Mouse (Mus musculus): ENCODE data around the gene Med15.

Gene Med15

GRCm38 (mm10) chr16:17732431-17732830, 260 bp downstream of the Med15 start:
- DNase-seq (ENCODE audit: low read depth, low spot score), result no peak

GRCm38 (mm10) chr16:17732021-17732420, 670 bp downstream of the Med15 start:
- DNase-seq (ENCODE audit: low read depth, low spot score), result no peak

- no peak for DNase-seq (ENCODE audit: low read depth, low spot score)
Observed at GRCm38 (mm10) chr16:17729974-17730373, 2.7 kb downstream of the Med15 start.

GRCm38 (mm10) chr16:17727179-17727861, 5.4 kb downstream of the Med15 start:
- peak; percentile 27 for DNase-seq (ENCODE audit: low read depth, low spot score)

DNA sequence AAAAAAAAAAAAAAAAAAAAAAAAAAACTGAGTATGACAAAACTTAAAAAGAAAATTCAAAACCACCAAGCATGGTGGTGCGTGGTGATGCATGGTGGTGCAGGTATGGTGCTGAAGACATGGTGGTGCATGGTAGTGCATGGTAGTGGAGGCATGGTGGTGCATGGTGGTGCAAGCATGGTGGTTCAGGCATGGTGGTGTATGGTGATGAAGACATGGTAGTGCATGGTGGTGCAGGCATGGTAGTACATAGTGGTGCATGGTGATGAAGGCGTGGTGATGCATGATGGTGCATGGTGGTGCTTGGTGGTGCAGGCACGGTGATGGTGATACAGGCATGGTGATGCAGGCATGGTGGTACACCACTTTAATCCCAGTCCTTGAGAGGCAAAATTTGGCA, 8.2 kb downstream of the Med15 start:
- DNase-seq (ENCODE audit: low read depth, low spot score), result no peak

GRCm38 (mm10) chr16:17723325-17723626, 9.4 kb downstream of the Med15 start:
- DNase-seq (ENCODE audit: low read depth, low spot score), result no peak

DNA sequence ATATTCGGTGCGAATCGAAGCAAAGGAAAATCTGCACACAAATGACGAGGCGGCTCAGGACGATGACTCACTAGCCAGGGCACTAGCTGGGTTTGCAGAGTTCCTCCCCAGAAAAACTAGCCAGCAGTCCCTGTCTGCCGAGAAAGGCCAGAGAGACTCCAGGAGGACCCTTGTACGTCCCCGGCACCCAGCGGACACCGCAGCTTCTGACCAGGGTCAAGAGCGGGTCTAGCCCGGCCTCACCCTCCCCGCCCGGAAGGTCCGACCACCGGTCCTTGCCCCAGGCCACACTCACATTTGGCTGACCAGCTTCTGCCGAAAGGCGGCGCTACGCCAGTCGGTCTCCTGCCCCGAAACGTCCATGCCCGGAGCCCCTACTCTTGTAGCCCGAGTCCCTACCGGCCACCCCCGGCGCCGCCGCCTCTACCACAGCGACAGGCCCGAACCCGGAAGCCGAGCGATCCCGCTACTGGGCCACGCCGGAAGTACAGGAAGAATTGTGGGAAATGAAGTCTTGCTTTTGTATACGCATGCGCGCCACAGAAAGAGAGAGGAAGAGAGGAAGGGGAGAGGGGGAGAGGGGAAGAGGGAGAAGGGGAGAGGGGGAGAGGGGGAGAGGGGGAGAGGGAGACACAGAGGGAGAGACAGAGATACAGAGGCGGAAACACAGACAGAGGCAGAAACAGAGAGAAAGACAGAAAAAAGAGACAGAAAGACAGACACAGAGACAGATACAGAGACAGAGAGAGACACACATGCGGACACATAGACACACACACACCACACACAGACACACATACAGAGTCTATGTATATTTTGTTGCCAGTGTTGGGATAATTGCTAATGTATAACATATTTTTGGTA, 10.0 kb downstream of the Med15 start:
- DNase-seq (ENCODE audit: low read depth, low spot score), result peak; percentile 81

DNA sequence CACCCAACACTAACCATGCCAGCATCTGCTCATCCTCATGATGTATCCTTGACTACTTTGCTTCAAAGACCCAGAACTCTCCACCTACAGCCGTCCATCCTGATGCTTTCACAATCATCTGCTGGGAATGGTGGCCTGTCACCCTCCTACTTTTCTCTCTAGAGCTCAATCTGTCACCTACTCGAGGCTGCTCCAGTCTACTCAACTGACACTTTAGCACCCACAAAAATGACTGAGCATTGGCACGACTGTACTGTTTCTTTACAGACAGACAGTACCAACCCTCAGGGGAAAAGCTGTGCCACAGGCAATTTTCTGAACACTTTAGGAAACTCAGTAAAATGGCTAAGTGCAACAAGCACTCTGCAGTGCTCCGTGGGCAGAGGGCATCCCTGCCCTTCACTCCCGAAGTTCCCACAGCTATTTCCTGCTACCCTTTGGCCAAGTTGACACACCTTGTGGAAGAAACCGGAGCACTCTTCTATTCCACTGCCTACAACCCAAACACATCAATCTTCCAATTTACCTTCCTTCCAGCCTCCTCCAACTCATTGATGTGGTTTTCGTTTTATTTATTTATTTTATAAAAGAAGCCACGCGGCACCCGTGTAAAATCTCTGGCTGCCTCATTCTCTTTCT, 10.8 kb downstream of the Med15 start:
- DNase-seq (ENCODE audit: low read depth, low spot score), result no peak

GRCm38 (mm10) chr16:17721114-17721808, 11.4 kb downstream of the Med15 start:
- DNase-seq (ENCODE audit: low read depth, low spot score), result no peak

- no peak for DNase-seq (ENCODE audit: low read depth, low spot score)
Observed at GRCm38 (mm10) chr16:17717791-17718190, 14.9 kb downstream of the Med15 start.

- no peak for DNase-seq (ENCODE audit: low read depth, low spot score)
Observed at GRCm38 (mm10) chr16:17707541-17707940, 25.1 kb downstream of the Med15 start.

DNA sequence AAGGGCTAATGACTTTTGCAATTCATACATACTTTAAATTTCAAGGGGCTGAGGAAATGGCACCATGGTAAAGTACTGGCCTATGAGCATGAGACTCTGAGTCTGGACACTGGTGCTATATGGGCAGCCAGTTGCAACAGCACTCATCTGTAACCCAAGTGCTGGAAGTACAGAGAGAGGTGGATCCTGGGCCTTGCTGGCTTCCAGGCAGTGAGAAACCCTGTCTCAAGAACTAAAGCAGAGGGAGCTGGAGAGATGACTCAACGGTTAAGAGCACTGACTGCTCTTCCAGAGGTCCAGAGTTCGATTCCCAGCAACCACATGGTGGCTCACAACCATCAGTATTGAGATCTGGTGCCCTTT, 31.7 kb downstream of the Med15 start:
- no peak for DNase-seq (ENCODE audit: low read depth, low spot score)

DNA sequence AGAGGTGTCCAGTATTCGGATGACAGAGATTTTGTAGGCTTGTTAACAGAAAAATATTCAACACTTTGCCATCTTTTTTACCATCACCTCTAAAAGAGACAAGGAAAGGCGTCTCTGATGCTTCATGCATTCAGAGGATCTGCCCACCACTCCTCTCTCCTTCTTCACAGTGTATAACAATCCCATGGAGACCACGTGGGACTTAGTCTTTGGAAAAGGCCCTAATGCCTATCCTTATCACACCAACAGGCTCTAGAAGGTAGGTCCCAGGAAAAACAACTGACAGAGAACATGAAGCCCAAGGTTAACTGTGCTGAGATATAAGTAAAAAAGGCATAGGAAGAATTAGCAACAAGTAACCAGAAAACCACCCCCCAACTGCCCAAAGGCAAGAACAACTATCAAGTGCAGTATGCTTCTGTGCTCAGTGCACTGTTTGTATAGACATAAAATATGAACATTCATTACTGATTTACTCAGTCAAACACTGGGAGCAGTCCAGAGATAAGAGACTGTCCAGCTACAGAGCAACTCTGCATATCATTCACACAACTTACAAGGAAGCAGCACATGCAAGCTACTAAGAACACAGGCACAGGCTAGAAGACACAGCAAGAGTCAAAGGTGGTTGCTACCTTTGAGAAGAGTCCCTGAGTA, 32.2 kb downstream of the Med15 start:
- no peak for DNase-seq (ENCODE audit: low read depth, low spot score)

GRCm38 (mm10) chr16:17694860-17695259, 37.8 kb downstream of the Med15 start:
- no peak for DNase-seq (ENCODE audit: low read depth, low spot score)

DNA sequence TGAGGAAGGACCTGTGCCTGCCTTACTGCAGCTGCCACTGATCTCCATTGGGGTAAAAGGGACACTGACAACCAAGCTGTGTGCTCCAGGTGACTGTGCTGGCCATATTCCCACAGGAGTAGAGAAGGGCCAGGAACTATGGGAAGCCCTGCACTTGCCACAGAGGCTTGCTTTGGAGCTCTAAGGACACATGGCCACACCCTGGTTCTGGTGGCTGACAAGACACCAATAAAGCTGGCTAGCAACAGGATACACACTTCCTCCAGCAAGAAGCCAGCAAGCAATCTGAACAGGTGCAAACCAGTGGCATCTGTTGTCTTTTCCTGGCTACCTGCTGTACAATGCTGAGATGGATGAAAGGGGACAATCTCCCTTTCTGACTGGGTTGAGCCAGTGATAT, 62.8 kb downstream of the Med15 start:
- DNase-seq (ENCODE audit: low read depth, low spot score), result no peak

DNA sequence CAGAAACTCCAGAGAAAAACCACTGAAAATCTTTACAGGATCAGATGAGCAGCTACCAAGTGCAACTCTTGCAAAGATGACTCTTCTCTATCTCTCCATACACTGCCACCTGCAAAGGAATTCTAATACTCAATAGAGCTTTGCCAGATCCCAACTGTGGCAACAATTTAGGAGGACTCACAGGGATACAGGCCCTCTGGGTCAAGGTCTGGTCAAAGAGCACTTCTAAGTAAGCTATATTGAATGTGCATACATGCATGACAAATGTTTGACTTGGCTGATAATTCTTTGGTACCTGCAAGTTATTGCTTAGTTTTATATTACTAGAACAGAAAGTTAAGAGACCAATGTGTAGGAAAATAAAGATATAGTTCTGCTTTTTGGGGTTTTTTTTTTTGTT, 67.1 kb downstream of the Med15 start:
- no peak for DNase-seq (ENCODE audit: low read depth, low spot score)

- no peak for DNase-seq (ENCODE audit: low read depth, low spot score)
Observed at GRCm38 (mm10) chr16:17656212-17656871, 76.3 kb downstream of the Med15 start.

GRCm38 (mm10) chr16:17654188-17654795, 78.4 kb downstream of the Med15 start:
- DNase-seq (ENCODE audit: low read depth, low spot score), result no peak

GRCm38 (mm10) chr16:17653601-17654000, 79.1 kb downstream of the Med15 start:
- DNase-seq (ENCODE audit: low read depth, low spot score), result no peak

GRCm38 (mm10) chr16:17652607-17653006, 80.1 kb downstream of the Med15 start:
- DNase-seq (ENCODE audit: low read depth, low spot score), result no peak

DNA sequence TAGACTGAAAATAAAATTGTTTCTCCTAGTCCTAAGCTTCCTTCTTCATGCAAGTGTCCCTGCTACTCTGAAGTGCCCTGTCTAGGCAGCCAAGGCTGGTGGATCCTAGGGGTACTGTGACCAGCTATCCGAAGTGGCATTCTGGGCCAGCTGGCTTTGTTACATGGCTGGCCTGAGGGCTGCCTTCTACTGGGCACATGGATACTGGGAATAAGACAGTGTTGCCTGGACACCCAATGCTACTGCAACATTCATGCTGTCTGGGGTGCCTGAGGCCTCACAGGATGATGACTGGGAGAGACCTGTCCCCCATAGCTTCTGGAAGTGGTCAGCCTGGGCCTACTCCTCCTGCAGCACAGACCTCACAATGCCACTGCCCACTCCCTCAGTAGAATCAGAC, 82.0 kb downstream of the Med15 start:
- DNase-seq (ENCODE audit: low read depth, low spot score), result no peak

Measured in embryo, embryonic 11.5 days (tissue).